Mouse (Mus musculus) hindbrain, embryonic 12.5 days (tissue): ENCODE data around the gene Olfr730. TPM values are rescaled to one million over a fixed set of nuclear protein-coding genes. Genes with fewer than 3 reads are reported as not detected.

Experiments
- ATAC-seq: fragments of 200-750 bp; cut with Nextera tagmentation; 2 replicates; pipeline ENCODE4 v1.8.0; 2017; ENCODE audit warnings: moderate TSS enrichment; ENCODE audit not compliant: low FRiP score
- H3K27ac ChIP-seq: fragments of 300-500 bp; sonication (generic); 2 replicates; pipeline ENCODE4 v1.5.1; 2016; ENCODE audit warnings: mild to moderate bottlenecking
- H3K27me3 ChIP-seq: fragments of 300-500 bp; sonication (generic); 2 replicates; pipeline ENCODE4 v1.6.1; 2016; ENCODE audit warnings: mild to moderate bottlenecking
- H3K36me3 ChIP-seq: fragments of 300-500 bp; sonication (generic); 2 replicates; pipeline ENCODE4 v1.6.1; 2016; ENCODE audit warnings: mild to moderate bottlenecking
- H3K4me1 ChIP-seq: fragments of 300-500 bp; sonication (generic); 2 replicates; pipeline ENCODE4 v1.6.1; 2016
- H3K4me2 ChIP-seq: fragments of 300-500 bp; sonication (generic); replicated peaks from 2 replicates; pipeline ENCODE4 v1.6.1; 2016; ENCODE audit warnings: mild to moderate bottlenecking
- H3K4me3 ChIP-seq: fragments of 300-500 bp; sonication (generic); 2 replicates; pipeline ENCODE4 v1.5.1; 2016; ENCODE audit warnings: mild to moderate bottlenecking
- H3K9ac ChIP-seq: fragments of 300-500 bp; sonication (generic); 2 replicates; pipeline ENCODE4 v1.6.1; 2016; ENCODE audit warnings: mild to moderate bottlenecking, moderate library complexity
- H3K9me3 ChIP-seq: fragments of 300-500 bp; sonication (generic); replicated peaks from 2 replicates; pipeline ENCODE4 v1.6.1; 2016; ENCODE audit warnings: mild to moderate bottlenecking
- WGBS: fragments of 180-500 bp; shearing (Covaris S2); methylation state at CpG from one replicate; pipeline ENCODE4 v1.1.7; 2016; 5-methylcytosine and 5-hydroxymethylcytosine counted together
- polyA plus RNA-seq: library from polyadenylated mRNA; unstranded; fragments of >200 nt; fragmentation: Nextera tagmentation; extraction: Ambion mirVana; gene quantifications from 2 replicates; pipeline ENCODE4 v1.2.1, GENCODE M21; 2016

The Olfr730 gene
- not detected in 2 replicates for polyA plus RNA-seq

- Histone ChIP-seq H3K9me3 (no peaks in the 10 kb centered on the region), H3K4me3 (no peak within 1 kb of the TSS), H3K4me2 (no peak within 1 kb of the TSS), H3K27ac (no peak within 1 kb of the TSS), H3K9ac (no peak within 1 kb of the TSS), H3K4me1 (no peaks in the 10 kb centered on the region), H3K27me3 (no peaks in the 10 kb centered on the region), H3K36me3 (no peaks in the 10 kb centered on the region)
- 64% methylated on average over 1 of the region's 1 CpGs for WGBS
- ATAC-seq: no peak
Observed at GRCm38 (mm10) chr14:50188098-50188497, at the start of gene Olfr730. Gene Olfr730, minus strand, starts transcription at chr14:50188198.

- ATAC-seq: no peak
- Histone ChIP-seq H3K4me3 (no peak within 1 kb of the TSS), H3K27me3 (no peaks in the 10 kb centered on the region), H3K9ac (no peak within 1 kb of the TSS), H3K27ac (no peak within 1 kb of the TSS), H3K36me3 (no peaks in the 10 kb centered on the region), H3K4me1 (no peaks in the 10 kb centered on the region), H3K4me2 (no peak within 1 kb of the TSS), H3K9me3 (no peaks in the 10 kb centered on the region)
Observed at GRCm38 (mm10) chr14:50152810-50153209, 35.2 kb downstream of the Olfr730 start, which contains the start of gene Olfr729. Gene Olfr729, minus strand, starts transcription at chr14:50152910.

GRCm38 (mm10) chr14:50142580-50142979 is 45.4 kb downstream of the Olfr730 start, which contains the start of gene Olfr728:
Gene Olfr728, minus strand, starts transcription at chr14:50142680.
- no peaks in the 10 kb centered on the region for H3K36me3 ChIP-seq
- no peak within 1 kb of the TSS for H3K9ac ChIP-seq
- 95% methylated on average over 5 of the region's 5 CpGs for WGBS
- H3K4me3 ChIP-seq: no peak within 1 kb of the TSS
- ATAC-seq: no peak
- H3K27ac ChIP-seq: no peak within 1 kb of the TSS
- H3K9me3 ChIP-seq: no peaks in the 10 kb centered on the region
- H3K4me1 ChIP-seq: no peaks in the 10 kb centered on the region
- no peaks in the 10 kb centered on the region for H3K27me3 ChIP-seq
- H3K4me2 ChIP-seq: no peak within 1 kb of the TSS

Other genes with a start within 250 kb of the Olfr730 start
- not detected in 2 replicates for gene Olfr724, start 224.9 kb downstream of the Olfr730 start, polyA plus RNA-seq
- not detected in 2 replicates for gene Olfr725, start 147.8 kb downstream of the Olfr730 start, polyA plus RNA-seq
- not detected in 2 replicates for gene Olfr726, start 97.2 kb downstream of the Olfr730 start, polyA plus RNA-seq
- not detected in 2 replicates for gene Olfr727, start 65.0 kb downstream of the Olfr730 start, polyA plus RNA-seq
- gene Olfr728, start 45.5 kb downstream of the Olfr730 start, polyA plus RNA-seq: not detected in 2 replicates
- not detected in 2 replicates for gene Olfr729, start 35.3 kb downstream of the Olfr730 start, polyA plus RNA-seq
- not detected in 2 replicates for gene Olfr731, start 53.7 kb upstream of the Olfr730 start, polyA plus RNA-seq
- not detected in 2 replicates for gene Olfr732, start 96.0 kb upstream of the Olfr730 start, polyA plus RNA-seq
- gene Olfr733, start 113.3 kb upstream of the Olfr730 start, polyA plus RNA-seq: not detected in 2 replicates
- gene Olfr734, start 138.6 kb upstream of the Olfr730 start, polyA plus RNA-seq: not detected in 2 replicates
- gene Olfr735, start 160.7 kb upstream of the Olfr730 start, polyA plus RNA-seq: not detected in 2 replicates
- gene Tlr11, start 169.7 kb upstream of the Olfr730 start, polyA plus RNA-seq: not detected in 2 replicates
- not detected in 2 replicates for gene Olfr736, start 193.0 kb upstream of the Olfr730 start, polyA plus RNA-seq
- gene Olfr738, start 219.4 kb upstream of the Olfr730 start, polyA plus RNA-seq: not detected in 2 replicates
- not detected in 2 replicates for gene Olfr739, start 230.4 kb upstream of the Olfr730 start, polyA plus RNA-seq